ENCODE assay signal across 21 mouse cellular contexts in the genomic region with DNA sequence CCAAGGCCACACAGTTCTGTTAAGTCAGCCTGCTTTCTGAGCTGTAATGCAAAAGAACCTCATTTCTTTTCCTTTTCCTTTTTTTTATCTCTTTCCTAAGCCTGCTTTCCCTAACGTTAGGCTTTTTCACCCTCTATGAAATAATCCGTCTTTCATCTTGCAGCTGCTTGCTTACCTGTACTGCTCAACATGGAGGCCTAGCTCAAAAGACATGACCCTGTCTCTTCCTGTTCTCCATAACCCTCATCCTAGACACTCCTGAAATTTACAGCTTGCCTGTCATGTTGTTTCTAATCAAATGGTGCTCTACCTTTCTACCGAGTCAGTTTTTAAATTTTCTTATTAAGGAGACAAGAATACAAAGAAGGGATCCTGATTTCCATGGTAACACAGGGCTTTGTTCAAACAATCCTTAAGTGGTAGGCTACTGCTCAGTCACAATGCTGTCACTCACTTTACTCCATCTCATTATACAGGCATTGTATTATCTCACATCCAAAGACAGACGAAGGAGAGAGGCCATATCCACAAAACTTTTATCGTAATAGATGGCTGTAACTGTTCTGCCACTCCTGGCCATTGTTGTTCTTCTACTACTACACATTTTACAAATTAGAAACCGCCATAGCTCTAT.
DNase-seq lines count a peak whose midpoint lies in the region; ATAC-seq and TF ChIP-seq lines count a peak whose summit lies in the region.
"Had no signal": no experiment of that assay in that cellular context is flagged by ENCODE, and none has a peak within 500 bp of the region (broad histone marks: within the 10 kb centered on the region; RNA-seq: fewer than 3 reads in every experiment).

No protein-coding gene starts in this region.

- H3K36me3 ChIP-seq in forebrain, postnatal 0 days (ENCODE audit: insufficient read depth): no peaks in the 10 kb centered on the region
- H3K36me3 ChIP-seq in midbrain, embryonic 16.5 days (ENCODE audit: control insufficient read depth, insufficient read depth, low read length): no peaks in the 10 kb centered on the region
- H3K36me3 ChIP-seq: embryonic facial prominence, embryonic 10.5 days; G1E; heart, embryonic 10.5 days; hindbrain, embryonic 13.5 days had no signal

- 35% methylated on average over 6 of the region's 6 CpGs for WGBS in forebrain, postnatal 0 days
- WGBS in midbrain, embryonic 16.5 days: 30% methylated on average over 6 of the region's 6 CpGs

- H3K9ac ChIP-seq in forebrain, postnatal 0 days: no peak overlapping the region
- no peak overlapping the region for H3K9ac ChIP-seq in midbrain, embryonic 16.5 days (ENCODE audit: low read depth, low read length)
- H3K9ac ChIP-seq: hindbrain, embryonic 13.5 days had no signal

- no peak overlapping the region for H3K4me3 ChIP-seq in forebrain, postnatal 0 days (ENCODE audit: low read depth, low read length)
- H3K4me3 ChIP-seq in midbrain, embryonic 16.5 days (ENCODE audit: low read depth, low read length): no peak overlapping the region
- H3K4me3 ChIP-seq: embryonic facial prominence, embryonic 10.5 days; heart, embryonic 10.5 days; hindbrain, embryonic 13.5 days had no signal

- peak; percentile 18 for DNase-seq in embryo, embryonic 10 days (ENCODE audit: low spot score)
- DNase-seq in embryo, embryonic 10.5 days (ENCODE audit: low spot score): no peak
- peak; percentile 50 for DNase-seq in brain, embryonic 14.5 days (ENCODE audit: low read depth)
- no peak for DNase-seq in forebrain, postnatal 0 days
- no peak for DNase-seq in heart, adult 11 months
- no peak for DNase-seq in heart, postnatal 4 days
- DNase-seq: adrenal gland, adult 8-10 months; adrenal gland, postnatal 36 days; B cell, adult 2 months; cerebellum, adult 11-12 months; cerebellum, adult 9-10 months; cerebellum, postnatal 25 days; gastrocnemius, postnatal 25 days; heart, postnatal 10 days had no signal

- TF ChIP-seq POLR2A in brain, embryonic 14.5 days (IDR thresholded peaks at IDR 0.05; ENCODE audit: borderline replicate concordance, extremely low read depth, insufficient read depth, insufficient read length, poor library complexity, severe bottlenecking): no peak

- 0 out of 2 replicates have a peak overlapping the region, but pooled peaks have one; percentile 23 for H3K27ac ChIP-seq in forebrain, postnatal 0 days (ENCODE audit: low read depth, low read length)
- H3K27ac ChIP-seq in midbrain, embryonic 16.5 days (ENCODE audit: low read length): peak overlapping the region; percentile 17; the same call in 1 of the 2 replicates
- H3K27ac ChIP-seq: embryonic facial prominence, embryonic 10.5 days; heart, embryonic 10.5 days; hindbrain, embryonic 13.5 days; hindbrain, postnatal 0 days had no signal

- peak; percentile 93 for ATAC-seq in forebrain, postnatal 0 days
- ATAC-seq in midbrain, embryonic 16.5 days: peak; percentile 78; the same call in 1 of the 2 replicates
- ATAC-seq: CD4-positive, CD25-positive, alpha-beta regulatory T cell, adult 4 months; hindbrain, postnatal 0 days had no signal

- no peaks in the 10 kb centered on the region for H3K4me1 ChIP-seq in forebrain, postnatal 0 days (ENCODE audit: insufficient read depth)
- H3K4me1 ChIP-seq in midbrain, embryonic 16.5 days (ENCODE audit: control insufficient read depth, insufficient read depth, low read length): 0 out of 2 replicates have a peak, but pooled peaks cover 6% of the 10 kb centered on the region
- H3K4me1 ChIP-seq: embryonic facial prominence, embryonic 10.5 days; heart, embryonic 10.5 days; hindbrain, embryonic 13.5 days had no signal

- no peak overlapping the region for H3K4me2 ChIP-seq in forebrain, postnatal 0 days (ENCODE audit: low read depth)
- no peak overlapping the region for H3K4me2 ChIP-seq in midbrain, embryonic 16.5 days (ENCODE audit: low read length)
- H3K4me2 ChIP-seq: hindbrain, embryonic 13.5 days had no signal

- no peaks in the 10 kb centered on the region for H3K9me3 ChIP-seq in forebrain, postnatal 0 days (ENCODE audit: low read length)
- H3K9me3 ChIP-seq in midbrain, embryonic 16.5 days (replicated peaks; ENCODE audit: control insufficient read depth, low read length, poor library complexity, severe bottlenecking): no peaks in the 10 kb centered on the region
- H3K9me3 ChIP-seq: embryonic facial prominence, embryonic 10.5 days; G1E; heart, embryonic 10.5 days; hindbrain, embryonic 13.5 days had no signal

- no peak for TF ChIP-seq CTCF in brain, embryonic 14.5 days (IDR thresholded peaks at IDR 0.05; ENCODE audit: borderline replicate concordance, extremely low read depth, insufficient read depth, insufficient read length)
- no peak for TF ChIP-seq CTCF in forebrain, postnatal 0 days (IDR thresholded peaks at IDR 0.05; ENCODE audit: low read depth)

- no peaks in the 10 kb centered on the region for H3K27me3 ChIP-seq in forebrain, postnatal 0 days (ENCODE audit: insufficient read depth, low read length)
- no peaks in the 10 kb centered on the region for H3K27me3 ChIP-seq in midbrain, embryonic 16.5 days (ENCODE audit: control insufficient read depth, insufficient read depth, low read depth, low read length)
- H3K27me3 ChIP-seq: hindbrain, embryonic 13.5 days had no signal

Comparison
In these comparisons a context has a peak if more than half of its experiments do, and no peak if none do; other contexts are left out.
1. DNase-seq: peak in embryo, embryonic 10 days (single experiment) and brain, embryonic 14.5 days (single experiment); none in embryo, embryonic 10.5 days (single experiment), forebrain, postnatal 0 days (single experiment), heart, adult 11 months (single experiment) and heart, postnatal 4 days (single experiment).